Mouse (Mus musculus) effector memory CD4-positive, alpha-beta T cell, adult 7 months (primary cell): ENCODE data around the gene Bri3bp. TPM values are rescaled to one million over a fixed set of nuclear protein-coding genes. Genes with fewer than 3 reads are reported as not detected.

Experiments used
- polyA plus RNA-seq: library from polyadenylated mRNA; unstranded; fragments of 100-300 nt; shearing (Covaris generic); gene quantifications from one replicate; pipeline ENCODE4 v1.2.1, GENCODE M21; 2017

Bri3bp gene
- polyA plus RNA-seq: 28.5 TPM

DNA sequence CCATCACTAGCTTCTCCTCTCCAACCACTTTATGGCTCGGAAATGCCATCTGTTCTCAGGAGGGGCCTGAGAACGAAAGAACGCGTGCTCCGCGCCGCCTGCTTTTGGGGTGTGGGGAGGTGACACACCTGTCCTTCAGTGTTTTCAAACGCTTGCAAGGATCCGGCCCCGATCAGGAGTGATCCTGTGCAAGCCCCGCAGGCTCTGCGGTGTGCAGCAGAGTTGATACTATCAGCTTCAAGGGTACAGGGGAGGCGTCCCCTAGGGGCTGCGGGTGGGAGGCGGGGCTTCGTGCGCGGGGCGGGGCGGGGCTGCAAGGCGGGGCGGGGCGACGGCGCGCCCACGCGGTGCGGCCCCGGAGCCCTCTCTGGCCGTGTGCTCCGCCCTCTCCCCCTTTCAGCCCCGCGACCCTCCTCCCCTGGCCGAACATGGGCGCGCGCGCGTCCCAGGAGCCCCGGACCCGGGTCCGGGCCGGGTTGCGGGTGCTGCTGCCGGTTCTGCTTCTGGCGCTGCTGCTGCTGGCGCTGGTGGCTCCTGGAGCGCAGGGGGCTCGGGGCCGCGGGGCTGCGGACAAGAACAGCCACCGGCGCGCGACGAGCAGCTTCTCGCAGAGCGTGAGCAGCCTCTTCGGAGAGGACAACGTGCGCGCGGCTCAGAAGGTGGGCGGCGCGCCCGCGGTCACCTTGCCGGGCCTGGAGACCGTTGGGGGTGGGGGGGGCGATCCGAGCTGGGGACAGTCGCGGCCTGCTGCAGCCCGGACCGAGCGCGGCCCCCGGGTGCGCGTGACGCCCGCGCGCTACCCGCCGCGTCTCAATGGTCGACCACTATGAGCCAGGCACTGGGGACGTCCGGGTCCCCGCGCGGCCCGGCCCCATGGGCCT is at the start of gene Bri3bp:
Gene Bri3bp (plus strand): TSS at position 335 of the 881 bp plus-strand sequence.

DNA sequence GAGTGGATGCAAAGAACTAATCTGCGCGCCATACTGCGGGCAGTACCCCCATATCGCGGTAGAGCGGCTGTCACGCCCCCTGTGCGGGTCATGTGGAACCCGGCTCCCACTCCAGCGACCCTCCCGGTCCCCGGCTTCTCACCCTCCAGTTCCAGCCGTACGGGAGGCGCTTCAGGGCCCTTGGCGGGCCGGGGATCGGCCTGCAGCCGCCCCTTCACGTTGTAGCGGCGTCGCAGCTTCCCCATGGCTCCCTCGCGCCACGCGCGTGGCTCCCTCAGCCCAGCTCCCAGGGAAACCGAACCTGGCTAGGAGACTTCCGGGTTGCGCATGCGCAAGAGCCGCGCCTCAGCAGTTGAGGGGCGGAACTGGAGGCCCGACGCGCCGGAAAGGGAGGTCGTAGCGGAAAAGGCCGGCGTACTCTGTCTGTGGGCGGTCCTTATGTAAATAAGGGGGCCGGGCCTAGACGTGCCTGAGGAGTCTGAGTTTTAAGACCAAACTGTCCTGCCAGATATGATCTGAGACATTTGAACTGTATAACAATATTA is 7.5 kb upstream of the Bri3bp start, which contains the start of gene Dhx37:
Gene Dhx37 (minus strand): TSS at position 329 of the 545 bp plus-strand sequence.

DNA sequence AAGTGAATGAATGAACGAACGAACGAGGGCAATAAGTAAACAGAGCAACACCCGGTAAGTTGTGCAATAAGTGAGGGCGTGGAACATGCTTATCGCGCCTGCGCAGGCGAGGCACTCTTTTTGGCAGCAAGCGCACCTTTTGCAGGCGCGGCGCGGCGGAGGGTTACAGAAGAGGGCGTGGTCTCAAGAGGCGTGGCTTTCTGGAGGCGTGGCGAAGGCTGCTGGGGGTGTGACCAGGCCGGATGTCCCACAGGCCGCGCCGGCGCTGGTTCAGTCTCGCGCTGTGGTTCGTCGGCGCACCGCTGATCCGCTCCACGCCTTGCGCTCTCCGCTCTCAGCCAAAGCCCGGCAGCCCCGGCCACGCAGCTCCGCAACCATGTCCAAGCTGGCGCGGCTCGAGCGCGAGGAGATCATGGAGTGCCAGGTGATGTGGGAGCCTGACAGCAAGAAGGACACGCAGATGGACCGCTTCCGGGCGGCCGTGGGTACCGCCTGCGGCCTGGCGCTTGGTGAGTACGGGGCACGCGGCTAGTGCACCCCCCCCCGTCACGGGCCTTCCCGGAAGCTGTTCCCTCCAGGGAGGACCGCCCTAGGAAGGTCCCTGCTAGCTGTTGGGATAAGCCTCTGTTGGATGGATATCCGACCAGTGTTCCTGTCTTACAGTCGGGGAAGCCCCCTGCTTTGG is 34.4 kb downstream of the Bri3bp start, which contains the start of gene Aacs:
Gene Aacs (plus strand): TSS at position 214 of the 685 bp plus-strand sequence.

Other genes with a start within 250 kb of the Bri3bp start
- 9.1 TPM for gene Scarb1, start 100.5 kb upstream of the Bri3bp start, polyA plus RNA-seq
- 10.1 TPM for gene Gm10382, start 52.2 kb upstream of the Bri3bp start, polyA plus RNA-seq
- gene Ubc, start 51.4 kb upstream of the Bri3bp start, polyA plus RNA-seq: 3,952 TPM
- 10.9 TPM for gene Dhx37, start 7.4 kb upstream of the Bri3bp start, polyA plus RNA-seq
- gene Aacs, start 34.2 kb downstream of the Bri3bp start, polyA plus RNA-seq: 36.1 TPM
- 0.21 TPM for gene Tmem132b, start 90.2 kb downstream of the Bri3bp start, polyA plus RNA-seq